Mouse (Mus musculus) intestine, embryonic 14.5 days (tissue): ENCODE data around the gene Rbm45. TPM values are rescaled to one million over a fixed set of nuclear protein-coding genes. Genes with fewer than 3 reads are reported as not detected.

Experiments used
- ATAC-seq: fragments of 200-750 bp; cut with Nextera tagmentation; replicated peaks from 2 replicates; pipeline ENCODE4 v1.8.0; 2017; ENCODE audit warnings: low read depth, moderate number of reproducible peaks, moderate TSS enrichment, moderate library complexity; ENCODE audit not compliant: low FRiP score, low TSS enrichment
- DNase-seq: peaks from one replicate; pipeline ENCODE4 v3.0.0-alpha.2; 2018; ENCODE audit warnings: low spot score
- H3K27ac ChIP-seq: fragments of 300-500 bp; sonication (generic); 2 replicates; pipeline ENCODE4 v1.5.1; 2014; ENCODE audit warnings: low read depth, mild to moderate bottlenecking, control low read depth
- H3K27me3 ChIP-seq: fragments of 300-500 bp; sonication (generic); replicated peaks from 2 replicates; pipeline ENCODE4 v1.6.1; 2014; ENCODE audit warnings: low read length, control low read depth; ENCODE audit not compliant: control insufficient read depth, insufficient read depth
- H3K36me3 ChIP-seq: fragments of 300-500 bp; sonication (generic); 2 replicates; pipeline ENCODE4 v1.6.1; 2014; ENCODE audit warnings: low read length, control low read depth; ENCODE audit not compliant: control insufficient read depth, insufficient read depth
- H3K4me1 ChIP-seq: fragments of 300-500 bp; sonication (generic); replicated peaks from 2 replicates; pipeline ENCODE4 v1.6.1; 2014; ENCODE audit warnings: low read length, control low read depth, mixed read lengths; ENCODE audit not compliant: control insufficient read depth, insufficient read depth
- H3K4me2 ChIP-seq: fragments of 300-500 bp; sonication (generic); 2 replicates; pipeline ENCODE4 v1.6.1; 2014; ENCODE audit warnings: low read length
- H3K4me3 ChIP-seq: fragments of 300-500 bp; sonication (generic); 2 replicates; pipeline ENCODE4 v1.5.1; 2014; ENCODE audit warnings: low read depth, low read length, control low read depth, mixed read lengths
- H3K9ac ChIP-seq: fragments of 300-500 bp; sonication (generic); 2 replicates; pipeline ENCODE4 v1.6.1; 2014; ENCODE audit warnings: mild to moderate bottlenecking, low read length
- H3K9me3 ChIP-seq: fragments of 300-500 bp; sonication (generic); 2 replicates; pipeline ENCODE4 v1.6.1; 2016; ENCODE audit warnings: low read length, control low read depth; ENCODE audit not compliant: control insufficient read depth
- WGBS: fragments of 180-500 bp; shearing (Covaris S2); extraction: QIAGEN DNeasy Blood & Tissue Kit; methylation state at CpG from one replicate; pipeline ENCODE4 v1.1.7; 2014; 5-methylcytosine and 5-hydroxymethylcytosine counted together
- polyA plus RNA-seq: library from polyadenylated mRNA; unstranded; fragments of >200 nt; fragmentation: Nextera tagmentation; extraction: Ambion mirVana; gene quantifications from 2 replicates; pipeline ENCODE4 v1.2.1, GENCODE M21; 2014

Gene Rbm45
- polyA plus RNA-seq, 1 experiment from 2014 or later = 17.1 TPM

DNA sequence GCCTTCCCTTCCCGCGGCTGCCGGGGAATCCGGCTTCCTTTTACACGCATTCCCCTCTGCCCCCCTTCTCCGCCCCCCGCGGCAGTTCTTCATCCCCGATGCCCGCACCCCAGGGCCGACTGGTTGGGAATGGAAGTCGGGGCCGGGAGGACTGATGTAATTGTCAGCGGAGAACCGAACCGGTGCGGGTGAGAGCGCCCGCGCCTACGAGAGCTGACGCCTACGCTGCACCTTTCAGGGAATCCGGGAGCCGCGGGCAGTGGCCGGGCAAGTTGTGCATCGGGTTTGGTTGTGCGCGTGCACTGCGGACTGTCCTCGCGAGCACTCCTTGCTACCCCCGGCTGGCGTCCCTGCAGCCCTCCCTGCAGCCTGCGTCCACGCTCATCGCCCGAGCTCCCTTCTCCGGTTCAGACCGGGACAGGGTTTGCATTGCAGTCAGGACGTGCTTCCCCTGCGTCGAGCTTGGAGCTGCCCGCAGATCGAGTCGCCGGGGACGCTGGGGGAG is 37.2 kb downstream of the Rbm45 start:
- Histone ChIP-seq H3K9me3 (no peaks in the 10 kb centered on the region), H3K27me3 (peaks cover 7% of the 10 kb centered on the region; the same call in 1 of the 2 replicates), H3K36me3 (no peaks in the 10 kb centered on the region), H3K9ac (peak overlapping the region; percentile 69), H3K4me1 (0 out of 2 replicates have a peak, but pooled peaks cover 4% of the 10 kb centered on the region), H3K4me2 (peak overlapping the region; percentile 86), H3K4me3 (peak overlapping the region; percentile 75), H3K27ac (peak overlapping the region; percentile 51; the same call in 1 of the 2 replicates)
- under 1% methylated on average over 48 of the region's 49 CpGs for WGBS
- DNase-seq = peak; percentile 84
- peak; percentile 40 for ATAC-seq

DNA sequence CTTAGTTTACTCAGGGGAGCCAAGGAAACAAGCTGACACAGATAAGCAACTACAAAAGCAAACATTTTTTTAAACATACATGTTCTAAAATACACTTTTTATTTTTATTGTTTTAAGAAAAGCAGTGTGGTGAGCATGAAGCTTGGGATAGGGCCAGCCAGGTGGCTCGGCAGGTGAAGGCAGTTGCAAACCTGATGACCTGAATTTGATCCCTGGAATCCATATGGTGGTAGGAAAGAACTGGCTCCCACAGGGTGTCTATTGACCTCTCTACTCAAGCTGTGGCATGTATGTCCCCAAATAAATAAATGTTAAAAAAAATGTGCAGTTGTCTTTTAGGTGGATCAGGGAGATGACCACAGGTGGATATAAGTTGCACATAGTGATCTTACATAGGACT is 39.7 kb downstream of the Rbm45 start:
- WGBS = 80% methylated on average over 1 of the region's 1 CpGs
- ATAC-seq (no peak), DNase-seq (no peak)
- H3K4me3 ChIP-seq = no peak overlapping the region
- H3K27ac ChIP-seq = no peak overlapping the region
- H3K9me3 ChIP-seq = no peaks in the 10 kb centered on the region
- no peak overlapping the region for H3K4me2 ChIP-seq
- H3K36me3 ChIP-seq = no peaks in the 10 kb centered on the region
- H3K4me1 ChIP-seq = 0 out of 2 replicates have a peak, but pooled peaks cover 4% of the 10 kb centered on the region
- H3K27me3 ChIP-seq = peaks cover 3% of the 10 kb centered on the region; the same call in 1 of the 2 replicates
- no peak overlapping the region for H3K9ac ChIP-seq

GRCm38 (mm10) chr2:76409986-76410385 is 40.2 kb downstream of the Rbm45 start:
- 97% methylated on average over 2 of the region's 2 CpGs for WGBS
- no peak for ATAC-seq
- no peaks in the 10 kb centered on the region for H3K36me3 ChIP-seq

DNA sequence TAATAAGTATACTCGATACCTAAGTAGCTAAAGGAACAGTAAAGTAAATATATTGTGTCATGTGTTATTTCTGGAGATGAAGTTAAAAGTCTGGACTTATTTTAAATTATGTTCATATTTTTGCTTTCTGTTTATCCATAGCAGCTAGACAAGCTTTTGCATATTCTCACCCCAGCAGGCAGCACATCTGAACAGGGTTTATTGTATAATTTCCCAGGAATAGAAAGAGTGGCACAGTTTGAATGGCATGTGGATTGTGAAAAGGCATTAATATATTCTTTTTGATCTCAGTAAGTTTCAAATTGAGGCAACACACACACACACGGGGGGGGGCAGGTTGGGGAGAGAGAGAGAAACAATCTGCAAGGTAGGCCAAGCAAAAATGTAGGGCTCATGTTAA is 43.1 kb downstream of the Rbm45 start:
- DNase-seq (no peak), ATAC-seq (no peak)
- H3K4me3 ChIP-seq = no peak overlapping the region
- no peaks in the 10 kb centered on the region for H3K27me3 ChIP-seq
- no peaks in the 10 kb centered on the region for H3K36me3 ChIP-seq
- no peaks in the 10 kb centered on the region for H3K4me1 ChIP-seq
- no peak overlapping the region for H3K4me2 ChIP-seq
- H3K27ac ChIP-seq = no peak overlapping the region
- WGBS = 64% methylated on average over 2 of the region's 2 CpGs
- no peak overlapping the region for H3K9ac ChIP-seq
- H3K9me3 ChIP-seq = no peaks in the 10 kb centered on the region

More at GRCm38 (mm10) chr2:76409986-76410385, 40.2 kb downstream of the Rbm45 start:
- no peaks in the 10 kb centered on the region; the same call in 1 of the 2 replicates for H3K27me3 ChIP-seq
- no peak overlapping the region for H3K4me2 ChIP-seq
- 0 out of 2 replicates have a peak, but pooled peaks cover 4% of the 10 kb centered on the region for H3K4me1 ChIP-seq
- H3K4me3 ChIP-seq = no peak overlapping the region
- H3K9me3 ChIP-seq = no peaks in the 10 kb centered on the region
- no peak overlapping the region for H3K27ac ChIP-seq
- no peak for DNase-seq
- no peak overlapping the region for H3K9ac ChIP-seq

- DNase-seq = no peak
- Histone ChIP-seq H3K4me1 (no peaks in the 10 kb centered on the region), H3K36me3 (no peaks in the 10 kb centered on the region), H3K9ac (no peak overlapping the region), H3K4me3 (no peak overlapping the region), H3K27me3 (no peaks in the 10 kb centered on the region), H3K4me2 (no peak overlapping the region), H3K27ac (no peak overlapping the region), H3K9me3 (no peaks in the 10 kb centered on the region)
- no peak for ATAC-seq
- WGBS = 87% methylated on average over 14 of the region's 14 CpGs
Measured at GRCm38 (mm10) chr2:76417446-76418141, 47.8 kb downstream of the Rbm45 start.

DNA sequence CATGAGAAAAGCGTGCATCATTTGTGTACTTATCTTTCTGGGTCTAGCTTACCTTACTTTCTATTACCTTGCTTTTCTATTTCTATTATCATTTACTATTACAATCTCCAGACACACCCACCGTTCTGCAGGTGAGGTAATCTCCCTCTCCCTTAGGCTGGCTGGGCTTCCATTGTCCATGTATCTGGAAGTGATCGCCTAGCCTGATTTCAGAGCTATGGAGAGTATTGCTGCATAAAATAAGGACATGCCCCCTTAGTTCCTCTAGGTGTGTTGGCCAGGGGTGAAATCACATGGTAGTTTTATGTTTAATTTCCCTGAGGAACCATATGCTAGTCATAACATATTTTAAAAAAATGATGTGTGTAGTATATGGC is 48.3 kb downstream of the Rbm45 start:
- WGBS = 87% methylated on average over 3 of the region's 3 CpGs
- DNase-seq (no peak), ATAC-seq (no peak)
- Histone ChIP-seq H3K36me3 (no peaks in the 10 kb centered on the region), H3K4me1 (no peaks in the 10 kb centered on the region), H3K4me3 (no peak overlapping the region), H3K9me3 (no peaks in the 10 kb centered on the region), H3K4me2 (no peak overlapping the region), H3K27me3 (no peaks in the 10 kb centered on the region), H3K27ac (no peak overlapping the region), H3K9ac (no peak overlapping the region)

GRCm38 (mm10) chr2:76421411-76421924 is 51.7 kb downstream of the Rbm45 start:
- 63% methylated on average over 6 of the region's 6 CpGs for WGBS
- DNase-seq (no peak), ATAC-seq (no peak)
- H3K4me2 ChIP-seq = no peak overlapping the region
- no peaks in the 10 kb centered on the region for H3K27me3 ChIP-seq
- H3K36me3 ChIP-seq = no peaks in the 10 kb centered on the region
- H3K4me3 ChIP-seq = no peak overlapping the region
- no peak overlapping the region for H3K27ac ChIP-seq
- H3K9me3 ChIP-seq = no peaks in the 10 kb centered on the region
- H3K9ac ChIP-seq = no peak overlapping the region
- H3K4me1 ChIP-seq = no peaks in the 10 kb centered on the region

DNA sequence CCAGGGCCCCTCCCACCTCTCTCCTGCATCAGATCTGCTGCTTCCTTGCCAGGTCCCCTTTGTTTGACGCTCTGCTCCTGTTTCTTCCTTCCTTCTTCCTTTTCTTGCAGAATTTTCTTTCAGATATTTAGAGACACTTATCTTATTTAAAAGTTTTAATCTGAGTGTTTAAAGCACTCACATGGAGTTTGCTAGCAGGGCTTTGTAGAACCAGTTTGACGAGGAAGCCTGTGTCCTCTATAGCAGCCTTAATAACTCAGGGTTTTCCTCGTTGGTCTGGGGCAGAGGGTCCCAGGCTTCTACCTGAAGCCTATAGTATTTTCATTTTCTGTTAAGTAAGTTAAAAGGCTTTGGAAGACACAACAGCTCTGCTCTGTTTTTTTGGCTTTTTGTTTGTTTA is 57.0 kb downstream of the Rbm45 start:
- H3K4me2 ChIP-seq = no peak overlapping the region
- no peaks in the 10 kb centered on the region for H3K36me3 ChIP-seq
- no peak for DNase-seq
- H3K27me3 ChIP-seq = no peaks in the 10 kb centered on the region
- H3K9me3 ChIP-seq = no peaks in the 10 kb centered on the region
- WGBS = 53% methylated on average over 3 of the region's 3 CpGs
- no peak for ATAC-seq
- no peaks in the 10 kb centered on the region for H3K4me1 ChIP-seq
- no peak overlapping the region for H3K27ac ChIP-seq
- no peak overlapping the region for H3K9ac ChIP-seq
- no peak overlapping the region for H3K4me3 ChIP-seq

- no peak overlapping the region for H3K4me2 ChIP-seq
- DNase-seq = no peak
- no peaks in the 10 kb centered on the region for H3K27me3 ChIP-seq
- WGBS = 81% methylated on average over 3 of the region's 3 CpGs
- no peaks in the 10 kb centered on the region for H3K36me3 ChIP-seq
- H3K4me1 ChIP-seq = no peaks in the 10 kb centered on the region
- no peak overlapping the region for H3K9ac ChIP-seq
- no peak for ATAC-seq
- no peak overlapping the region for H3K4me3 ChIP-seq
- H3K9me3 ChIP-seq = no peaks in the 10 kb centered on the region
- no peak overlapping the region for H3K27ac ChIP-seq
Measured at GRCm38 (mm10) chr2:76429318-76429717, 59.5 kb downstream of the Rbm45 start.
